Mouse (Mus musculus) liver, adult 2 months (tissue): ENCODE results near the gene Cdan1. TPM values are rescaled to one million over a fixed set of nuclear protein-coding genes. Genes with fewer than 3 reads are reported as not detected.

Experiments used
- DNase-seq: peaks from one replicate; pipeline ENCODE4 v3.0.0-alpha.2; 2011; ENCODE audit warnings: low read depth, low spot score; ENCODE audit errors: extremely low read depth
- H3K27ac ChIP-seq: fragments of 200-500 bp; replicated peaks from 2 replicates; pipeline ENCODE4 v1.5.1; 2012; ENCODE audit warnings: low read depth, mild to moderate bottlenecking, control low read depth, inconsistent platforms, low read length; ENCODE audit not compliant: insufficient read depth
- H3K27me3 ChIP-seq: fragments of 200-500 bp; 2 replicates; pipeline ENCODE4 v1.6.1; 2012; ENCODE audit warnings: mild to moderate bottlenecking, moderate library complexity, low read length, inconsistent platforms; ENCODE audit not compliant: control insufficient read depth, insufficient read depth
- H3K36me3 ChIP-seq: fragments of 200-500 bp; 2 replicates; pipeline ENCODE4 v1.6.1; 2012; ENCODE audit warnings: low read length, inconsistent platforms; ENCODE audit not compliant: control insufficient read depth, insufficient read depth
- H3K4me1 ChIP-seq: fragments of 200-500 bp; 2 replicates; pipeline ENCODE4 v1.6.1; 2011; ENCODE audit warnings: low read length; ENCODE audit not compliant: control insufficient read depth, insufficient read depth
- H3K4me3 ChIP-seq: fragments of 200-500 bp; 2 replicates; pipeline ENCODE4 v1.5.1; 2011; ENCODE audit warnings: low read depth, mild to moderate bottlenecking, control low read depth, low read length, moderate library complexity; ENCODE audit not compliant: insufficient read depth
- H3K79me2 ChIP-seq: fragments of 200-500 bp; 2 replicates; pipeline ENCODE4 v1.6.1; 2012; ENCODE audit warnings: inconsistent platforms, mild to moderate bottlenecking, low read length, moderate library complexity; ENCODE audit not compliant: control insufficient read depth, insufficient read depth
- H3K9ac ChIP-seq: fragments of 200-500 bp; 2 replicates; pipeline ENCODE4 v1.6.1; 2012; ENCODE audit warnings: low read depth, mild to moderate bottlenecking, control low read depth, inconsistent platforms, low read length
- CTCF ChIP-seq: fragments of 200-500 bp; IDR thresholded peaks from 2 replicates; pipeline ENCODE4 v1.5.1; 2011; ENCODE audit warnings: low read depth, low read length, control low read depth
- POLR2A ChIP-seq: fragments of 200-500 bp; IDR thresholded peaks from 2 replicates; pipeline ENCODE4 v1.6.1; 2011; ENCODE audit warnings: low read length, control low read depth; ENCODE audit not compliant: insufficient read depth; ENCODE audit errors: extremely low read depth
- WGBS: fragments of 180-500 bp; shearing (Covaris S2); methylation state at CpG from one replicate; pipeline ENCODE4 v1.1.7; 2018; 5-methylcytosine and 5-hydroxymethylcytosine counted together
- polyA plus RNA-seq: library from polyadenylated mRNA; depleted of rRNA; stranded (reverse); fragments of >200 nt; gene quantifications from 2 replicates; pipeline ENCODE4 v1.2.3, GENCODE M21; 2012; rRNA removed
- total RNA-seq: library from RNA; depleted of rRNA; stranded (reverse); fragments of >200 nt; gene quantifications from 2 replicates; pipeline ENCODE4 v1.2.3, GENCODE M21; 2014; rRNA removed

The Cdan1 gene
- 3.4 and 3.7 TPM in 2 replicates for total RNA-seq
- polyA plus RNA-seq: 7.7 and 8.6 TPM in 2 replicates

- Histone ChIP-seq H3K36me3 (no peaks in the 10 kb centered on the region), H3K4me3 (peak within 1 kb of the TSS; percentile 90), H3K27ac (no peak within 1 kb of the TSS), H3K9ac (peak within 1 kb of the TSS; percentile 76), H3K4me1 (no peaks in the 10 kb centered on the region), H3K27me3 (no peaks in the 10 kb centered on the region), H3K79me2 (no peaks in the 10 kb centered on the region; the same call in 1 of the 2 replicates)
- DNase-seq: no peak
- TF ChIP-seq POLR2A (peak; percentile 74; the same call in 1 of the 2 replicates), CTCF (no peak)
- WGBS: under 1% methylated on average over 70 of the region's 71 CpGs
Observed at GRCm38 (mm10) chr2:120849449-120850423, at the start of gene Cdan1. Gene Cdan1, minus strand, starts transcription at chr2:120850128.

GRCm38 (mm10) chr2:120896361-120896760 lies 46.4 kb upstream of the Cdan1 start:
- Histone ChIP-seq H3K36me3 (peaks cover 54% of the 10 kb centered on the region), H3K27me3 (no peaks in the 10 kb centered on the region)

GRCm38 (mm10) chr2:120887601-120888000 lies 37.7 kb upstream of the Cdan1 start:
- Histone ChIP-seq H3K36me3 (peaks cover 43% of the 10 kb centered on the region), H3K27me3 (no peaks in the 10 kb centered on the region), H3K4me3 (no peak overlapping the region), H3K27ac (no peak overlapping the region), H3K9ac (no peak overlapping the region), H3K79me2 (no peaks in the 10 kb centered on the region; the same call in 1 of the 2 replicates), H3K4me1 (no peaks in the 10 kb centered on the region)
- TF ChIP-seq POLR2A: no peak
- no peak for TF ChIP-seq CTCF
- DNase-seq: peak; percentile 23
- WGBS: 83% methylated on average over 5 of the region's 5 CpGs

More at GRCm38 (mm10) chr2:120896361-120896760, 46.4 kb upstream of the Cdan1 start:
- Histone ChIP-seq H3K4me1 (no peaks in the 10 kb centered on the region), H3K79me2 (no peaks in the 10 kb centered on the region), H3K27ac (no peak overlapping the region), H3K4me3 (no peak overlapping the region), H3K9ac (no peak overlapping the region)
- DNase-seq: peak; percentile 3
- WGBS: 34% methylated on average over 3 of the region's 3 CpGs
- TF ChIP-seq CTCF: no peak
- no peak for TF ChIP-seq POLR2A

GRCm38 (mm10) chr2:120873192-120873591 lies 23.3 kb upstream of the Cdan1 start:
- peaks cover 40% of the 10 kb centered on the region for H3K36me3 ChIP-seq
- H3K27ac ChIP-seq: no peak overlapping the region
- WGBS: 90% methylated on average over 2 of the region's 2 CpGs
- no peak for DNase-seq
- H3K79me2 ChIP-seq: no peaks in the 10 kb centered on the region
- H3K27me3 ChIP-seq: no peaks in the 10 kb centered on the region
- no peaks in the 10 kb centered on the region for H3K4me1 ChIP-seq
- TF ChIP-seq POLR2A (no peak), CTCF (no peak)
- no peak overlapping the region for H3K9ac ChIP-seq
- H3K4me3 ChIP-seq: no peak overlapping the region

GRCm38 (mm10) chr2:120871447-120872336 lies 21.8 kb upstream of the Cdan1 start:
- 87% methylated on average over 9 of the region's 9 CpGs for WGBS
- H3K9ac ChIP-seq: no peak overlapping the region
- no peaks in the 10 kb centered on the region for H3K27me3 ChIP-seq
- no peak for DNase-seq
- no peaks in the 10 kb centered on the region for H3K4me1 ChIP-seq
- no peak overlapping the region for H3K27ac ChIP-seq
- no peaks in the 10 kb centered on the region for H3K79me2 ChIP-seq
- H3K4me3 ChIP-seq: no peak overlapping the region
- H3K36me3 ChIP-seq: peaks cover 36% of the 10 kb centered on the region
- TF ChIP-seq CTCF: no peak
